13 mouse cellular contexts compared by ENCODE assay signal in genomic region chr7:126470077-126470476, GRCm38 (mm10). TPM values are rescaled to one million over a fixed set of nuclear protein-coding genes. Genes with fewer than 3 reads are reported as not detected.
DNase-seq lines count a peak whose midpoint lies in the region; ATAC-seq and TF ChIP-seq lines count a peak whose summit lies in the region.
"Had no signal": no experiment of that assay in that cellular context is flagged by ENCODE, and none has a peak within 500 bp of the region (broad histone marks: within the 10 kb centered on the region; RNA-seq: fewer than 3 reads in every experiment).

No protein-coding gene starts in this region.

- H3K4me3 ChIP-seq in small intestine, adult 2 months (ENCODE audit: low read depth, low read length) = no peak overlapping the region
- H3K4me3 ChIP-seq: hindbrain, embryonic 12.5 days; lung, embryonic 15.5 days had no signal

- peak; percentile 97 for DNase-seq in 416B (ENCODE audit: low read depth)
- peak; percentile 93 for DNase-seq in induced T-regulatory cell, adult 2 months (ENCODE audit: low read depth)
- no peak for DNase-seq in kidney, adult 9 months
- DNase-seq in urinary bladder, postnatal 14 days (ENCODE audit: low spot score) = no peak
- DNase-seq in cerebellum, adult 9-10 months = no peak
- DNase-seq: cerebellum, postnatal 25 days; kidney, adult 8-10 months; right cerebral cortex, postnatal 14 days had no signal

- 77% methylated on average over 6 of the region's 6 CpGs for whole genome bisulfite sequencing in small intestine, adult 2 months

- peak overlapping the region; percentile 38; the same call in 1 of the 2 replicates for H3K27ac ChIP-seq in small intestine, adult 2 months (ENCODE audit: insufficient read depth, low read depth, low read length)
- H3K27ac ChIP-seq: hindbrain, embryonic 12.5 days; lung, embryonic 15.5 days had no signal

- no peak for TF ChIP-seq POLR2A in small intestine, adult 2 months (IDR thresholded peaks at IDR 0.05; ENCODE audit: low read depth, low read length)

- peaks cover 8% of the 10 kb centered on the region for H3K4me1 ChIP-seq in small intestine, adult 2 months (ENCODE audit: control insufficient read depth, insufficient read depth, insufficient read length, low read length)

- H3K27me3 ChIP-seq in small intestine, adult 2 months (ENCODE audit: control insufficient read depth, insufficient read depth, low read length) = no peaks in the 10 kb centered on the region
- H3K27me3 ChIP-seq: hindbrain, embryonic 12.5 days; lung, embryonic 15.5 days had no signal

- peaks cover 48% of the 10 kb centered on the region for H3K36me3 ChIP-seq in small intestine, adult 2 months (ENCODE audit: control insufficient read depth, insufficient read depth, low read length)

- ATAC-seq in CD4-positive, CD25-positive, alpha-beta regulatory T cell, adult 4 months = peak; percentile 76
- ATAC-seq: midbrain, embryonic 16.5 days had no signal

- no peak for TF ChIP-seq CTCF in small intestine, adult 2 months (IDR thresholded peaks at IDR 0.05; ENCODE audit: extremely low read depth, insufficient read length, insufficient replicate concordance, low read depth, low read length)

RNA-seq across cellular contexts. Expression of gene Sh2b1, which starts 5.1 kb away (rescaled TPM):
- polyA plus RNA-seq in CD4-positive, CD25-positive, alpha-beta regulatory T cell, adult 4 months (2017; shearing (Covaris generic)) = 10 to 100 TPM; 11.5 to 13.1 TPM
- polyA plus RNA-seq in small intestine, adult 2 months (2012; rRNA removed) = 30.5 and 54.4 TPM in 2 replicates

RNA-seq across cellular contexts. Expression of gene Atp2a1, which starts 7.2 kb away (rescaled TPM):
- polyA plus RNA-seq in CD4-positive, CD25-positive, alpha-beta regulatory T cell, adult 4 months (2017; shearing (Covaris generic)) = under 1 TPM; 0.18 to 0.38 TPM
- 0.08 and 0.23 TPM in 2 replicates for polyA plus RNA-seq in small intestine, adult 2 months (2012; rRNA removed)

RNA-seq across cellular contexts. Expression of gene Tufm, which starts 17.1 kb away (rescaled TPM):
- 10 to 100 TPM; 79.8 to 89.2 TPM for polyA plus RNA-seq in CD4-positive, CD25-positive, alpha-beta regulatory T cell, adult 4 months (2017; shearing (Covaris generic))
- 83.1 and 121 TPM in 2 replicates for polyA plus RNA-seq in small intestine, adult 2 months (2012; rRNA removed)

RNA-seq across cellular contexts. Expression of gene Atxn2l, which starts 33.2 kb away (rescaled TPM):
- 10 to 100 TPM; 15.6 to 17.4 TPM for polyA plus RNA-seq in CD4-positive, CD25-positive, alpha-beta regulatory T cell, adult 4 months (2017; shearing (Covaris generic))
- 143 and 301 TPM in 2 replicates for polyA plus RNA-seq in small intestine, adult 2 months (2012; rRNA removed)

RNA-seq across cellular contexts. Expression of gene Rabep2, which starts 41.5 kb away (rescaled TPM):
- polyA plus RNA-seq in CD4-positive, CD25-positive, alpha-beta regulatory T cell, adult 4 months (2017; shearing (Covaris generic)) = 10 to 100 TPM; 31.9 to 68.2 TPM
- 9.9 and 20.3 TPM in 2 replicates for polyA plus RNA-seq in small intestine, adult 2 months (2012; rRNA removed)

Comparison
In these comparisons a context has a peak if more than half of its experiments do, and no peak if none do; other contexts are left out.
1. DNase-seq: peak in 416B (single experiment) and induced T-regulatory cell, adult 2 months (single experiment); none in kidney, adult 9 months (single experiment), urinary bladder, postnatal 14 days (single experiment) and cerebellum, adult 9-10 months (single experiment).